Mouse (Mus musculus) right cerebral cortex, postnatal 25 days (tissue): ENCODE results near the gene Ikzf4.

ENCODE experiments used
- DNase-seq: peaks from one replicate; pipeline ENCODE4 v3.0.0; 2022

The Ikzf4 gene

DNA sequence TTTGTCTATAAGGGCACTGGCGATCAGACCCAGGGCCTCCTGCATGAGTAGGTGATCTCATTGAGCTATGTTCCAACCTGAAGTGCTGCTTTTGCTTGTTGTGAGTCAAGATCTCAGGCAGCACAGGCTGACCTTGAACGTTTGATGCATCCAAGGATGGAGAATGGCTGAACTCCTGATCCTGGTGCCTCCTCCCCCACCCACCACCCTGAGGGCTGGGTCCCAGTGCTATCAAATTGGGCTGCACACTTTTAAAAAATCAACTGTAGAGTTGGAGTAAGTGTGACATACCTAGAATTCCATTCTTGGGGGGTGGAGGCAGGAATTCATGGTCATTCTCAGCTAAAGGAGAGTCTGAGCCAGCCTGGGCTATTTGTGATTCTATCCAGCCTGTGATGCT is 39.3 kb downstream of the Ikzf4 start:
- DNase-seq: no peak

DNA sequence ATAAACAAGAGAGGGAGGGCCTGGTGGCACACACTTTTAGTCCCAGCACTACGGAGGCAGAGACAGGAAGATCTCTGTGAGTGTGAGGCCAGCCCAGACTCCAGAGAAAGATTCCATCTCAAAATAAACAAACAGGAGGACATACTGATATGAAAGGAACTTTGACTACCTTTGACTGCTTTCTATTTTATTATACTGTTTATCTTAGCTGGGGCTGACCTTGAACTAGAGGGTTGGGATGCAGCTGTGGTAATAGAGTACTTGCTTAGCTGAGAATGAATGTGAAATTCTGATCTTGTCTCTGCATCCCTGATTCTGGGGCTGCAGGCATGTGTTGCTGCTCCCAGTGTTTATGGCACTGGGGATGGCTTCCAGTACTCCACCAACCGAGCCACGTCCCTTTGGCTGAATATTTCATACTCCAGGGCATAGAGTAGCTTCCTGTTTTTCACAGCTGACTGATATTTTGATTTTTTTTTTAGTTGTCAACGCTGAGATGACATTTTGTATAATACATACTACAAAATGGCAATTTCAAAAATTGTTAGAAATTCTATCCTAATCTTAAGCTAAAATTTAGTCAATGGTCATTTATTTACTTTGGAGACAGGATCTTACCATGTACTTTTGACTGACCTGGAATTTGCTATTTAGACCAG is 43.2 kb downstream of the Ikzf4 start:
- DNase-seq: no peak

DNA sequence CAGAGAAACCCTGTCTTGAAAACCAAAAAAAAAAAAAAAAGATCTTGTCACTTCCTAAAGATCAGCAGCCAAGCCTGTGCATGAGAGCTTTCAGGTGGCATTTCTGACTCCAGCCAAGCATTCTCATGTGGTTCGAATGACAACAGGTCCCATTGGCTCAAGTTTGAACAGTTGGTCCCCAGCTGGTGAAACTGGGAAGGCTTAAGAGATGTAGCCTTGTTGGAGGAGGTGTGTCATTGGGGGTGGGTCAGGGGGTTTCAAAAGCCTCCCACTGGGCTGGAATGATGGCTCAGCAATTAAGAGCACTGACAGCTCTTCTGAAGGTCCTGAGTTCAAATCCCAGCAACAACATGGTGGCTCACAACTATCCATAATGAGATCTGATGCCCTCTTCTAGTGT is 44.3 kb downstream of the Ikzf4 start:
- DNase-seq: no peak

DNA sequence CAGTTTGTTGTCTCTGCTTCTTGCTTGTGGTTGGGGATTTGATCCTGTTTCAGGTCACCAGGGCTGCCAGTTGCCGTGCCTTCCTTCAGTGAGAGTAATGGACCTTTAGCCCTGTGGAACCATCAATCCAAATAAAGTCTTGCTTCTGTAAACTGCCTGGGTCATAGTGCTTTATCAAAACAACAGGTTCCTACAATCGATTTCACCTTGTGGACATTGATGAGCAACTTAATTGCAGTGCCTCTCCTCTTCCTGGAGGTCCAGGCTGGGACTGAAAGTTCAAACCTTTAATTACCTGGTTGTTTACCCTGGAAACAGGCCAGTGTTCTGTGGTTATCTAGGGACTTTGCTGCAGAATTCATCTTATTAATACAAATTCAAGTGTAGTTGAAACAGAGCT is 47.3 kb downstream of the Ikzf4 start:
- no peak for DNase-seq

DNA sequence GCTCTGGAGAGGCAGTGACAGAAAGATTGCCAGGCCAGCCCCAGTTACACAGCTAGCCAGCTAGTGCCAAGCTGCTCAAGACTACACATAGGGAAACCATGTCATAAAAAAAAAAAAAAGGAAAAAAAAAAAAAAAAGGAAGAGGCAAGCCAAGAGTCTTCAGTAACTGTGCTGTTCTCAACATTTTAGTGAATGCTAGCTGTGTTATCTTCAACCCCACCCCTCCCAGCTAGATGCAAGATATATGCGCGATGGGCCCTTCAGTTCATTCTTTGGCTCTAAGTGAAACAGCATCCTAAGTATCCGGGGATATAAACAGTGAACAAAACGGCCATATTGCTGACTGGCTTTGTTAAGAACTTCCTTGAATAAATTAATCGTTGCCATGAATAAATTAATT is 53.0 kb downstream of the Ikzf4 start:
- DNase-seq: no peak

DNA sequence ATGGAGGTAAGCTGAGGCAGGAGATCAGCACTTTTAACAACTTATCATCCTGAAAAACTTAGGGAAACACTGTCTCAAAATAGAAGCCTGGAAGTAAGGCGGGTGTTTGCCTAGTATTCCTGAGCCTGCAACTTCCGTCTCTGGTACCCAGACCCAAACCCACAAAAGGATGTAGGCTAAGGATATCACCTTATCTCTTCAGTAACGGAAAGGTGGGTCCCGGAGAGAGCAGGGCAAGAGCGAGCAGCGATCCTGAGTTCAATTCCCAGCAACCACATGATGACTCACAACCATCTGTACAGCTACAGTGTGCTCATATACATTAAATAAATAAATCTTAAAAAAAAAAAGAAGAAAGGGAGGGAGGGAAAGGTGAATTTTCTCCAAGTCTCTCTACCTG is 54.4 kb downstream of the Ikzf4 start:
- no peak for DNase-seq

DNA sequence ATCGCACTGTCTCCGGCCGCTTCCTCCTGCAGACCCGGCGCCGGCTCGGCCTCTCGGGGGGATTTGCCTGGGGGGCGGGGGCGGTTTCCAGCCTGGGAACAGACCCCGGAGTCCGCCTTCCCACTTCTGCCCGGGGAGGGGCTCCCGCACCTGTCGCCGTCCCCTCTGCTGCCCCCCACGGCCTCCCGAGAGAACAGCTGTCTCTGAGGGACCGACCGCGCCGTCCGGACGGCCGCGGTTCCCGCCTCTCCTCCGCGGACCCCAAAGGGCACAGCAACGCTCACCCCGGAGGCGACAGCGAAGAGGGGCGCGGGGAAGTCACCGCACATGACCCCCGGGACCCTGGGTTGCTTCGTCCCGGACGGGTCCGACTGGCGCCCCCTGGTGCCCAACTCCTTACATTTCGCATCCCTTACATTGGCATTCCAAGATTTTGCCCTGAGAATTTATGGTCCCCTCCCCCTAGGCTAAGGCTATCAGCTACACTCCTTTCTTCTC is 55.5 kb downstream of the Ikzf4 start:
- DNase-seq: peak; percentile 23

DNA sequence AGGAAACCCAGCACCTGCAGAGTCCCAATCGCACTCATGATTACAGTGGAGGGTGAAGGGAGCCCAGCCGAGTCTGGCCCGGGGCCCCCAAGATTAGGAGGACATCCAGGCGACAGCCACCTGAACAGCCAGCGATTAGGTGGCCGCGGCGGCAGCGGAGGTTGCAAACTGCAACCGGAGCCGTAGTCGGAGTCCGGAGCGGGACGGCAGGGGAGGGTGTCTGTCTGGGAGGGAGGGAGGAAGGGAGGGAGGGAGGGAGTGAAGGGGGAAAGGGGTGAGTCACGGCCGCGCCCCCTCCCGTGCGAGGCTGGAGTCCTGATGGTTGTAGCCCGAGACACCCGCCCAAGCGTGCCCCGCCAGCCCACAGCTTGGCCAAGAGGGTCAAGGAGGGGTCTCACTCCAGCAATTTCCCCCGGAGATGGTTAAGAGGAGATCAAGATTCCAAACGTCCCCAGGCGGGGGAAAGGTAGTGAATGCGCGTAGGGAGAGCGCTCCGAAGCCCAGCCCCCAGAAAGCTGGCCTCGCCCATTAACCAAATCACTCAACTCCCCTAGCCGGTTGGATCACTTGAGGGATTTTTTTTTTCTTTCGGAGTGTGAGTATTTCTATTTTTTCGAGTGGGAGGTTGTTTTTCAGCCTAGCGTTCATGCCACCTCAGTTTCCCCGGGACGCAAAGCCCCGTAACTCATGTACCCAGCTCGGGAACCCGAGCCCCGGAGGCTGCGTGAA is 56.2 kb downstream of the Ikzf4 start, which contains the start of gene Erbb3:
TSS of gene Erbb3 (minus strand) at position 189 of the 729 bp plus-strand sequence.
- DNase-seq: peak; percentile 9

DNA sequence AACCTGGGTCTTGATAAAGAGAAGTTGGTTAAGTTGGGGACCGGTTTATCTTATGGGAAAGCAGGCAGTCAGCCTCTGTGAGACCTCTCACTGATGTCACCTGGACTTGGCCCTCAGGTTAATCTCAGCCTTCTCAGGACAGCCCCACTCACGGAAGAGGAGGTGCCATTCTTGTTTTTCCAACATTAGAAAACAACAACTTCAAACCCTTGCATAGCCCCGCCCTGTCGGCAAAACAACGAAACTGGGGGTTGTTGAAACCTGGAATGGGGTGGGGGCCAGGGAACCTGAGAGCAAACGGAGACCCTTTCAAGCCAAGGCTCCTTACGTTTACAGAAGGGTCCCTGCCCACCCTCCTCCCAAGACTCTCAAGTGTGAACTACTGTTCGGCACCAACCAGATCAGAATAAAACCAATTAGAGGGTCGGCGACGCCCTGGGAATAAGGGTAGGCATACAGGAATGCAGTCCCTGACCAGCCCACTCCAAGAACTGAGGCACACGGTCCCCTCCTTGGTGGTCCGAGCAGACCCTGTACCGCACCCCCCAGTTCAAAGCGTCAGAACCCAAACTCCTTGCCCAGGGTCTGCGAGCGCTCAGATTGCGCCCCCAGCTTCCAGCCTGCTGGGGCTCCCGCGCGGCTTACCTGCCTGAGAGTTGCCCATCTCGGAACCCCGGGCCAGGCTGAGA is 56.9 kb downstream of the Ikzf4 start:
- peak; percentile 14 for DNase-seq

DNA sequence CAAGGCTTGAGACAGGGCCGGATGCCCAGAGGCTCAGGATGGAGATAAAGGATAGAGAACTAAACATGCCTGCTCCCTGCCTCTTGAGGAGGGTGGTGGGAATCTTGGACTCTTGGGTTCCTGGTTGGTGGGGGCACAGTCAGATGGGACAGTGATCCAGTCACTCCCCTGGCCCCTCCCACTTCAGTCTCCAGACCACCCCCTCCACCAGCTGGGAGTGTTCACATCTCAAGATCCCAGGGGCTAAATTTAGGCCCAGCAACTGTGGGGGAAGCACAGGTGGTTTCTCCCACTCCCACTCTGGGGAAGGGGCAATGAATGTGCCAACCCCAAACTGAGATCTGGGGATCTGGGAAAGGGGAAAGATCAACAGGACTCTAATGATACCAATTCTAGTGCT is 57.7 kb downstream of the Ikzf4 start:
- DNase-seq: no peak

DNA sequence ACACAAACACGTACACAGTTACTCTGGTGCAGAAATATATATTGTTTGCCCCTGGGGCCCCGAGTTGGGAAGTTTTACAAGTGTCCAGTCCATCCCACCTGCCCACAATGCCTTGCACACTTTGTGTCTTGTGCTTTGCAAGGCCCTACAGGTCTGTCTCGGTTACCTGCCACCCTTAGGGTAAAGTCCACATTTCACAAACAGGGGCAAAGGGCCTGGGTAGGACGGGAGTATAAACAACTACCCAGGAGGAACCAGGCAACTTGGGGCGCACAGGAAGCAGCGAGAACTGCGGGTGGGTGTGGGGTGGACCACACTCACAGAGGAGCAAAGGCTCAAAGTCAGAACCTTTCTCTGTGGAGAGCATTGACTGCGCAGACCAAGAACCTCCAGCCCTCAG is 58.1 kb downstream of the Ikzf4 start:
- no peak for DNase-seq

DNA sequence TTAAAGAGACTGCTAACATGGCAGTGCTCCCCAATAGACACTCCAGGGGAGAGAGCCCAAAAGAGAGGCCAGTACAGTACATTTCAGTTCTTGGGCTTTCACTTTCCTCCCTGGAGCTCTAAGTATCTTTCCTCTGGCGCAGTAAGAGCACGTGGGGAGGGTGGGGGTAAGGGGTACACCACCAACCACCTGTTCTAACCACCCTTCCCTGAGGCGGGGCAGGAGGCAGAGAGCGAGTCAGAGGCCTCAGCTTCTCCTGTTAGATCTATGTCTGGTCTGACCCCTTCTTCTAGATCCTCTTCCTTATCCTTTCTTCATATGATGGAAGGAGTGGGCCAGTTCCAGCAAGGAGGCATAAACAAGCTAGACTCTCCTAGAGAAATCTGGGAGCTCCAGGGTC is 58.7 kb downstream of the Ikzf4 start:
- no peak for DNase-seq

DNA sequence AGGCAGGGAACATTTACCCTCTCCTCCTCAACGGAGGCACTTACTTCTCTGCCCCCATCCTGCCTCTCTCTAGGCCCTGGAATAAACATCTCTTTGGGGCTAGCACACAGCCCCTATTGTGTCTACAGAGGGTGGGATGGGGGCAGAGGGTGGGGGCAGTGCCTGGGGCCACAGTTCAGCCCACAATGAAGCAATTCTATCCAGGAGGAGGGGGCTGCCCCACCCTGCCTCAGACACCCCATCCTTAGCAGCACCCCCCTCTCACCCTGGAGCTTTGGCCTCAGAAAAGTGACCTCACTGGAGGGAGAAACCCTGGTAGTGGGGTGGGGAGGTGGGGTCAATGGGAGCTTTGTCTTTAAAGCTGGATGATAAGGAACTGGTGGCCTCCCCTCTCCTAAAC is 59.2 kb downstream of the Ikzf4 start:
- DNase-seq: no peak

DNA sequence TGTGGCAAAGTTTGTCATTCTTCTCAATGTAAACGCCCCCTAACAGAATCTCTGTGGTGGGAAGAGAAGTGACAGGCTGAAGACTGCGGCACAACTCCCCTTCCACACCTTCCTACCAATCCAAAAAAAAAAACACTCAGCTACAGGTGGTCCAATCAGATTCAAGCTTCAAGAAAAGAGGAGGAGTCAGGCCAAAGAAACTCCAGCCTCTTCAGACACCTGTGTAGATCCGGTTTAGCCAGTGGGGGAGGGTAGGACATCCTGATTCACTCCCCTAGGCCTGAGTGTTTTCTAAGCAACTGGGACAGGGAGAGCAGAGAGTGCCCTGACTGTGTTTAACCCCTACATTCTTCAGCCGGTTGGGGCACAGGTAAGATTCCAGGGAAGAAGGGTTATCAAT is 61.4 kb downstream of the Ikzf4 start:
- DNase-seq: no peak

DNA sequence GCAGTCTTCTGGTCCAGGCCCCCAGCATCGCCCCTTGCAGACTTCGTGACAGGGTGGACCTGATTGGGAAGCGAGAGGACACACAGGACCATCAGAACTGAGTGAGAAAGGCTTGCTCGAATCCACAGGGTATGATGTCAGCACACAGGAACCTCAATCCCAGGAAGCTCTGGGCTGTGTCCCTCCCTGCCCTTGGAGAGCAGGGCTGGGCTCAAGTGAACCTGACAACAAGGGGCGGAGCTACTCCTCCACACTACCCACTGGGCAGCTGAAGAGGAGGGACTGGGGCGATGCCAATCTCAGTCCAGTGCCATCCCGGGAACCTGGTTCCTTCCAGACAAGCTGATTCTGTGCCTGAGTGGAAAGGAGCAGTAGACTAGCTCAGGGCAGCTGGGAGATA is 62.1 kb downstream of the Ikzf4 start:
- DNase-seq: no peak
